Mouse (Mus musculus) T-helper 17 cell (primary cell): ENCODE measurements at regions not wholly inside any gene's neighbourhood (a gene's known extent, or its start where the extent isn't known, plus 50 kb on each side); places are given as distances from the start of the nearest gene placed in this dataset.

Experiments
- in situ Hi-C, 2 experiments: fragments of 300-600 bp; cut with MboI, MseI; formaldehyde crosslinking; loops; 1 replicate in 1 of 2; 2 replicates in 1 of 2; pipeline ENCODE4 v1.15.1; 2025; ENCODE audit warnings: high pct_unique_total_duplicates in 2 of 2

DNA sequence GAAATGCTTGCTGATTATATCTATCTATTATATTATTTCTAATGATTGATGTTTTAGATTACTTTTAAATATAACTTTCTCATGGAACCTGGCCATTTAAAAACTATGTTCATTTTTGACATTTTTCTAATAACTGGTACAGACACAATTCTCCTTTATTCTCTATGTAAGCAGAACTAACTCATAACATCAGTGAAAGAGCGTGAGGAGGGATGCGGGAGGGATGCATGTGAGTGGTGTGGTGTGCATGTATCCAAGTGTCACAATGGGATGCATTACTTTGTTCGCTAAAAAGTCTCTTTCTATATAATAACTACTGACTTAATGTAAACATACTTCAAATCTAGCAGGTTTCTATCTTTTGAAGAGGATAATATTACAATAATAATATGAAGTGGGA is 428.7 kb upstream of the Ccnh start:
- in situ Hi-C loops = no loop called here

DNA sequence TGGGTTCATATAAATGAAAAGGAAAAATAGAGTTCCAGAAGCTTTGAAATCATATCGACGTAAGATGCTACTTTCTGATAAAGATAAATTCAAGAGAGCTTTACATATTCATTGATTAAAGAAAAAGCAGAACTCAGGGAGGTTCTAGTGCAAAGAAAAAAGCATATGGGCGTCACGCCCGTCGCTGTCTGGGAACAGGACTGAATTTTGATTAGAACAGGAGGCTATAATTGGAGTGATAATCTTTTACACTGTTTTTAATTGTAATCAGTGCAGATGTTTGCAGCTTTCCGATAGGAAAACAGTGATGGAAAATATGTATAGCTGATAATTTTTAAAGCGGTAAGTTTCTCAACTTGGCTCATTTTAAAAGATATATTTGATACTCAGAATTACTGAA is 428.2 kb upstream of the Ccnh start:
- in situ Hi-C loops = no loop called here

DNA sequence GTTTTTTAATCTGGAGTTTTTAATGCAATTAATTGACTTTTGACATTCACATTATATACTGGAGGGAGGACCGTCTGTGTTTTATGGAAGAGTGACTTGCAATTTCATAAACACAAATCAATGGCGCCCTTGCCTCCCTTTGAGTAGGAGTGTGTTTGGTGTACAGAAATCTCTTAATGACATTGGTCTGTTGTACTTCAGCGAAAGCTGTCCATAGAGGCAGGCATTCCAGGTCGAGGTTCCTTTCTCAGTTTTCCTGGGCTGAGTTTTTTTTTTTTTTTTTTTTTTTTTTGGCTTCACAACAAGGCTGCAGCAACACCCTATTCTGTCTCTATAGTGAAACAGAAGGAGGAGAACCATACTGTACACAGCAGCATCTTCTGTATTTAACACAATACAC is 427.4 kb upstream of the Ccnh start:
- in situ Hi-C loops = no loop called here

- in situ Hi-C loops = no loop called here
Observed at GRCm38 (mm10) chr13:84763916-84764315, 425.3 kb upstream of the Ccnh start.

DNA sequence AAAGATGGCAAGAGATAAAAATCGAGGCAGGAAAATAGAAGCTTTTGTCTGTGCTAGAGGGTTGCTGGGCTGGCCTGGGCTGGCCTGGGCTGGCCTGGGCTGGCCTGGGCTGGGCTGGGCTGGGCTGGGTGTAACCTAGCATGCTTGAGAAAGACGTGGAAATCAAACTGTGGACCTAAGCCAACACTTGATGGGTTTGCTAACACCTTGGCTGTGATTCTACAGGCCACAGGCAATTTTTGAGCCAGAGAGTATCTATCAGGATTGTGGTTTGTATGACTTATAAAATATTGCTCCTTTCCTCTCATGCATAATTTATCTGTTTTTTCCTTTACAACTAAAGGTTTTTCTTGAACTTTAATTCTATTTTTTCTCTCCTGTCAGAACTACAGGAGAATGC is 417.3 kb upstream of the Ccnh start:
- in situ Hi-C loops = no loop called here

DNA sequence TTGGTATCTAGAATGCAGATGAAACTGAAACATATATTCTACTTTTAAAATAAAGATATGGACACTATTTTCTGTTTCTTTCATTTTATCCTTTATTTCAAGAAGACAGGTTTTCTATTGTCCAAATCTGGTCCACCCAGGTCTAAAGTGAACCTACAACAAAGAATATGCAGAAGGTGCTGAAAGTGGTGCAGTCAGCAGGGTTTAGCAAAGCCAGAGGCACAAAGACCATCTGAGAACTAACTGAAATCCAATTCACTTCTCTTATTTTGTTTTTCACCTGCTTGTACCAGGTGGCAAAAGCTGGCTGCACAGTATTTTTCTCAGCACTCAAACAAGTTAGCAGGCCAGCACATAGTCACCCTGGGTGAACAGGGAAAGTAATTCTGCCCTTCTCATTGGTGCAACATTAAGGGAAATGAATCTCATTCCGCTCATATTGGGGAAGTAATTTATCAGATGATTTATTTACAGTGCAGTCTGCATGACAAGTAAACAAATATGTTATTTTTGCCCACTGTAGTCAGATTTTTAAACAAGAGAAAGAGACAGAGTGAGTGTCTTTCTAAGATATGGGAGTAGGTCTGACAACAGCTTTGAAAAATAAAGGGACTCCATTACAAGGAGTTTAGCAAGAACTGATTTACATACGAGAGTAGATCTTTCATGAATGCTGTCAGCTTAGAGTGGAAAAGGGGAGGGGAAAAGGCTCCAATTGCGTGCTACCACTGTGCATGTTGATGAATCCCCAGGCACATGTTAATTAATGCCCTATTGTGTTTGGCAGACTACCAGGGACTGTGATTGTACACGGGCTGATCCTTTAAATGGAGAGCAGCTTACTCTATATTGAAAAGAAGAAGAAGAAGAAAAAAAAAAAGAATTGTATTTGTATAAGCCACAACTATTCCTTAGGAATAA is 405.9 kb upstream of the Ccnh start:
- in situ Hi-C loops = no loop called here

DNA sequence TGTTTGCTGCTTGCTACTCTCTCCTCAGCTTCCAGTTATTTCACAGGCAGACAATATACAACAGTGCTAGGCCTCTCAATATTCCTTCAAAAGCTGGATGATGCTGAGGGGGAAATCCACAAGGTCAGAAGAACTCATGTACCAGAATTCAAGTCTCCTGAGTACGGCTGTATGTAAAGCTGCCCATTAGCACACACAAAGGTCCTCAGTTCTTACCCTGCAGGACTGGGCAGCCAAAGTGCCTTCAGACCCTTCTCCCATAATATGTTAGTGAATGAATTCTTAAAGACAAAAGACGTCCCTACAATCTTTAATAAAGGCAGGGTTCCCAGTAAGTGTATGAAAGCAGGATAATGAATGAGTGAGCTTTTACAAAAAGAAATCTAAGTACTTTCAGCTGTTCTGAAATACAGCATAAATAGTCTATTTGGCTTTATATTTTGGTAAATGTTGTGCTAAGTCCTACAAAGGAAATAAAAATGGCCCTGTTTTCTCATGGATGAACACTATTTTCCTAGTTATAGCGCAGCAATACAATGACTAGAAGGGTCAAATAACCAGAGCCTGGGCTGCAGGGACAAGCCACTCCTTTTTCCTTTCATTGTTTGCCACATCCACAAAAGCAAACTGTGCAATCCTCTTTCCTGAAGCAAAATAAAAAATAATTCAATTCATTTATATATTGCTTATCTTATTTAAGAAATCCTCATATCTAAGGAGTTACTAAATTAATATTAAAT is 384.8 kb upstream of the Ccnh start:
- in situ Hi-C loops = no loop called here

DNA sequence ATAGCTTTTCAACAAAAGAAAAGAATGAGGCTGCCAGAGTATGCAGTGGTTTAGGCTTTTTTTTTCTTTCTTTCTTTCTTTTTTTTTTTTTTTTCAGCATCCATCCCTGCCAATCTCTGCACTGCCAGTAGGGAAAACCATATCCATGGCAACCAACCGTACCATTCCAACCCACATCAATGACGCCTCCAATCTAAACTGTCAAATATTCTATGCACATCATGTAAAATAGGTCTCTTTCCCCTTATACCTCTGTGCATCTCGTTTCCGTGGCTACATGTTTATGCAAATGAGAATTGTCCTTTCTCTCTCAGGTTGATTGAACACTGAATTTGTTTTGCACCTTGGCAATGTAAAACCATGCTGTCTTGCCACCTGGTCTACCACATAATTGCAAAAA is 384.0 kb upstream of the Ccnh start:
- in situ Hi-C loops = no loop called here

- in situ Hi-C loops = no loop called here
Observed at GRCm38 (mm10) chr13:84809605-84810004, 379.6 kb upstream of the Ccnh start.
